Mouse (Mus musculus) midbrain, postnatal 0 days (tissue): Measurements from ENCODE around the gene Cmtr2. TPM values are rescaled to one million over a fixed set of nuclear protein-coding genes. Genes with fewer than 3 reads are reported as not detected.

ENCODE experiments used
- ATAC-seq: fragments of 200-750 bp; cut with Nextera tagmentation; 2 replicates; pipeline ENCODE4 v1.8.0; 2017; ENCODE audit warnings: moderate number of reproducible peaks, mild to moderate bottlenecking, moderate TSS enrichment, moderate library complexity; ENCODE audit not compliant: low FRiP score
- DNase-seq: peaks from one replicate; pipeline ENCODE4 v3.0.0-alpha.2; 2015; ENCODE audit warnings: low spot score
- H3K27ac ChIP-seq: fragments of 300-500 bp; sonication (generic); 2 replicates; pipeline ENCODE4 v1.5.1; 2014; ENCODE audit warnings: low read depth, mild to moderate bottlenecking, low read length, mixed read lengths
- H3K27me3 ChIP-seq: fragments of 300-500 bp; sonication (generic); 2 replicates; pipeline ENCODE4 v1.6.1; 2014; ENCODE audit warnings: low read length, control low read depth, mixed read lengths; ENCODE audit not compliant: insufficient read depth
- H3K36me3 ChIP-seq: fragments of 300-500 bp; sonication (generic); 2 replicates; pipeline ENCODE4 v1.6.1; 2014; ENCODE audit warnings: low read length, control low read depth, mixed read lengths; ENCODE audit not compliant: insufficient read depth
- H3K4me1 ChIP-seq: fragments of 300-500 bp; sonication (generic); 2 replicates; pipeline ENCODE4 v1.6.1; 2014; ENCODE audit warnings: mild to moderate bottlenecking, control low read depth, antibody characterized with exemption, low read length, mixed read lengths; ENCODE audit not compliant: insufficient read depth
- H3K4me2 ChIP-seq: fragments of 300-500 bp; sonication (generic); 2 replicates; pipeline ENCODE4 v1.6.1; 2014; ENCODE audit warnings: low read depth, mild to moderate bottlenecking, low read length, mixed read lengths; ENCODE audit not compliant: poor library complexity, severe bottlenecking
- H3K4me3 ChIP-seq: fragments of 300-500 bp; sonication (generic); 2 replicates; pipeline ENCODE4 v1.5.1; 2014; ENCODE audit warnings: low read depth, mild to moderate bottlenecking, low read length, moderate library complexity
- H3K9ac ChIP-seq: fragments of 300-500 bp; sonication (generic); replicated peaks from 2 replicates; pipeline ENCODE4 v1.6.1; 2014; ENCODE audit warnings: mild to moderate bottlenecking, low read length, moderate library complexity, mixed read lengths; ENCODE audit not compliant: poor library complexity, severe bottlenecking
- H3K9me3 ChIP-seq: fragments of 300-500 bp; sonication (generic); 2 replicates; pipeline ENCODE4 v1.6.1; 2016; ENCODE audit warnings: low read length, control low read depth
- CTCF ChIP-seq: IDR thresholded peaks from 2 replicates; pipeline ENCODE4 v1.5.1; 2016; ENCODE audit warnings: antibody characterized with exemption, mild to moderate bottlenecking
- WGBS: fragments of 180-500 bp; shearing (Covaris S2); extraction: QIAGEN DNeasy Blood & Tissue Kit; methylation state at CpG from one replicate; pipeline ENCODE4 v1.1.7; 2014; 5-methylcytosine and 5-hydroxymethylcytosine counted together
- polyA plus RNA-seq: library from polyadenylated mRNA; unstranded; fragments of >200 nt; fragmentation: Nextera tagmentation; extraction: Ambion mirVana; gene quantifications from 2 replicates; pipeline ENCODE4 v1.2.1, GENCODE M21; 2015
- total RNA-seq: library from RNA; depleted of rRNA; stranded (reverse); fragments of >200 nt; gene quantifications from 2 replicates; pipeline ENCODE4 v1.2.3, GENCODE M21; 2014

The Cmtr2 gene
- total and polyA plus RNA-seq, 2 experiments from 2014 or later = 7.4 to 19.1 TPM

- no peak overlapping the region for H3K9ac ChIP-seq
- H3K27ac ChIP-seq = no peak overlapping the region
- H3K36me3 ChIP-seq = peaks cover 4% of the 10 kb centered on the region
- 78% methylated on average over 5 of the region's 5 CpGs for WGBS
- no peaks in the 10 kb centered on the region for H3K27me3 ChIP-seq
- H3K4me3 ChIP-seq = no peak overlapping the region
- no peak overlapping the region for H3K4me2 ChIP-seq
- no peak for TF ChIP-seq CTCF
- H3K9me3 ChIP-seq = no peaks in the 10 kb centered on the region
- ATAC-seq = no peak
- no peak for DNase-seq
- peaks cover 6% of the 10 kb centered on the region; the same call in 1 of the 2 replicates for H3K4me1 ChIP-seq
These were observed 788 bp downstream of the Cmtr2 start for GRCm38 (mm10) chr8:110216253-110216652.

GRCm38 (mm10) chr8:110217198-110217597, 1.7 kb downstream of the Cmtr2 start:
- no peak for DNase-seq
- Histone ChIP-seq H3K9me3 (no peaks in the 10 kb centered on the region), H3K4me1 (peaks cover 6% of the 10 kb centered on the region; the same call in 1 of the 2 replicates), H3K4me3 (peak overlapping the region; percentile 60; the same call in 1 of the 2 replicates), H3K27ac (peak overlapping the region; percentile 55; the same call in 1 of the 2 replicates), H3K36me3 (peaks cover 14% of the 10 kb centered on the region), H3K4me2 (peak overlapping the region; percentile 66), H3K9ac (no peak overlapping the region), H3K27me3 (no peaks in the 10 kb centered on the region)
- peak; percentile 47; the same call in 1 of the 2 replicates for ATAC-seq
- WGBS = 29% methylated on average over 5 of the region's 5 CpGs
- no peak for TF ChIP-seq CTCF

GRCm38 (mm10) chr8:110217681-110218131, 2.2 kb downstream of the Cmtr2 start:
- H3K9ac ChIP-seq = 0 out of 2 replicates have a peak overlapping the region, but pooled peaks have one; percentile 39
- peak overlapping the region; percentile 55; the same call in 1 of the 2 replicates for H3K27ac ChIP-seq
- H3K27me3 ChIP-seq = no peaks in the 10 kb centered on the region
- DNase-seq (peak; percentile 99), ATAC-seq (peak; percentile 99)
- WGBS = 0% methylated on average over 43 of the region's 43 CpGs
- H3K4me3 ChIP-seq = peak overlapping the region; percentile 60
- H3K36me3 ChIP-seq = peaks cover 19% of the 10 kb centered on the region
- H3K4me2 ChIP-seq = peak overlapping the region; percentile 66
- H3K9me3 ChIP-seq = no peaks in the 10 kb centered on the region
- TF ChIP-seq CTCF = no peak
- peaks cover 6% of the 10 kb centered on the region; the same call in 1 of the 2 replicates for H3K4me1 ChIP-seq

- Histone ChIP-seq H3K27ac (no peak overlapping the region), H3K36me3 (peaks cover 27% of the 10 kb centered on the region), H3K4me1 (peaks cover 6% of the 10 kb centered on the region; the same call in 1 of the 2 replicates), H3K9ac (no peak overlapping the region; the same call in 1 of the 2 replicates), H3K9me3 (no peaks in the 10 kb centered on the region), H3K27me3 (no peaks in the 10 kb centered on the region), H3K4me2 (peak overlapping the region; percentile 66), H3K4me3 (peak overlapping the region; percentile 60)
- TF ChIP-seq CTCF = no peak
- no peak for ATAC-seq
- DNase-seq = no peak
- whole genome bisulfite sequencing = 78% methylated on average over 5 of the region's 5 CpGs
These were observed 3.0 kb downstream of the Cmtr2 start for GRCm38 (mm10) chr8:110218511-110218910.

- Histone ChIP-seq H3K9me3 (no peaks in the 10 kb centered on the region), H3K4me2 (no peak overlapping the region), H3K9ac (no peak overlapping the region), H3K4me1 (peaks cover 6% of the 10 kb centered on the region; the same call in 1 of the 2 replicates), H3K36me3 (peaks cover 28% of the 10 kb centered on the region), H3K27me3 (no peaks in the 10 kb centered on the region), H3K27ac (no peak overlapping the region), H3K4me3 (no peak overlapping the region)
- WGBS = 92% methylated on average over 14 of the region's 14 CpGs
- DNase-seq = no peak
- no peak for TF ChIP-seq CTCF
- ATAC-seq = no peak
These were observed 5.5 kb downstream of the Cmtr2 start for GRCm38 (mm10) chr8:110220936-110221335.

GRCm38 (mm10) chr8:110230803-110231202, 15.3 kb downstream of the Cmtr2 start:
- no peak overlapping the region for H3K27ac ChIP-seq
- no peaks in the 10 kb centered on the region for H3K9me3 ChIP-seq
- DNase-seq (peak; percentile 42), ATAC-seq (no peak)
- no peaks in the 10 kb centered on the region for H3K27me3 ChIP-seq
- no peaks in the 10 kb centered on the region for H3K36me3 ChIP-seq
- no peaks in the 10 kb centered on the region for H3K4me1 ChIP-seq
- no peak overlapping the region for H3K4me2 ChIP-seq
- WGBS = 67% methylated on average over 6 of the region's 6 CpGs
- no peak overlapping the region for H3K9ac ChIP-seq
- no peak overlapping the region for H3K4me3 ChIP-seq
- no peak for TF ChIP-seq CTCF
